Mouse (Mus musculus): Measurements from ENCODE around the gene Orai1. TPM values are rescaled to one million over a fixed set of nuclear protein-coding genes. Genes with fewer than 3 reads are reported as not detected.
A peak's percentile ranks its signal among the peaks of the same experiment; 100 is the strongest.

Orai1 gene
- polyA plus RNA-seq, 1 experiment, result 133 TPM

DNA sequence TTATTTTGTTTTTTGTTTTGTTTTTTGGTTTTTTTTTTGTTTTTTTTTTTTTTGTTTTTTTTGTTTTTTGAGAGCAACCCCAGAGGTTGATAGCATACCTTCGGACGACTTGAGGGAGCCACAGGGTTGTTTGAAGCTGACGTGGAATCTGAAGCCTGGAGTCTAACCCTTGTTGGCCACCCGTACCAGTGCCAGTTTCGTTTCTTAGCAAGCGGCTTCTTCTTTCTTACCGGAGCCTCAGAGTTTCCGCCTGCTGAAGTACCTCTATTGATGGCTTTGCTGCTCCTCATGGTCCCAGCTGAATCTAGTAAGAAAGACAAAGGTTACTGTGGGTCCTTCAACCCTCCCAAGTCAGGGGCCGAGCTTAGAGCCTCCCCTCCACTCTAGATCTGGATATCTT is 3.2 kb upstream of the Orai1 start:
- Histone ChIP-seq H3K27me3 (ENCODE audit: control insufficient read depth, insufficient read depth, low read length) (no peaks in the 10 kb centered on the region), H3K4me3 (ENCODE audit: low read depth, low read length) (no peak overlapping the region), H3K27ac (ENCODE audit: insufficient read depth, low read depth, low read length) (no peak overlapping the region), H3K4me1 (ENCODE audit: control insufficient read depth, insufficient read depth, insufficient read length, low read length) (peaks cover 7% of the 10 kb centered on the region; the same call in 1 of the 2 replicates), H3K36me3 (ENCODE audit: control insufficient read depth, insufficient read depth, low read length) (no peaks in the 10 kb centered on the region)
- 98% methylated on average over 9 of the region's 9 CpGs for WGBS
- TF ChIP-seq CTCF (IDR thresholded peaks at IDR 0.05; ENCODE audit: extremely low read depth, insufficient read length, insufficient replicate concordance, low read depth, low read length), result no peak
- no peak for TF ChIP-seq POLR2A (IDR thresholded peaks at IDR 0.05; ENCODE audit: low read depth, low read length)

GRCm38 (mm10) chr5:123013599-123014315 is 1.1 kb upstream of the Orai1 start:
- no peak overlapping the region for H3K4me3 ChIP-seq (ENCODE audit: low read depth, low read length)
- H3K27me3 ChIP-seq (ENCODE audit: control insufficient read depth, insufficient read depth, low read length), result no peaks in the 10 kb centered on the region
- no peak for TF ChIP-seq POLR2A (IDR thresholded peaks at IDR 0.05; ENCODE audit: low read depth, low read length)
- peak; percentile 65; the same call in 1 of the 2 replicates for TF ChIP-seq CTCF (IDR thresholded peaks at IDR 0.05; ENCODE audit: extremely low read depth, insufficient read length, insufficient replicate concordance, low read depth, low read length)
- H3K4me1 ChIP-seq (ENCODE audit: control insufficient read depth, insufficient read depth, insufficient read length, low read length), result peaks cover 15% of the 10 kb centered on the region; the same call in 1 of the 2 replicates
- no peaks in the 10 kb centered on the region for H3K36me3 ChIP-seq (ENCODE audit: control insufficient read depth, insufficient read depth, low read length)
- H3K27ac ChIP-seq (ENCODE audit: insufficient read depth, low read depth, low read length), result peak overlapping the region; percentile 40
- 30% methylated on average over 9 of the region's 9 CpGs for WGBS

DNA sequence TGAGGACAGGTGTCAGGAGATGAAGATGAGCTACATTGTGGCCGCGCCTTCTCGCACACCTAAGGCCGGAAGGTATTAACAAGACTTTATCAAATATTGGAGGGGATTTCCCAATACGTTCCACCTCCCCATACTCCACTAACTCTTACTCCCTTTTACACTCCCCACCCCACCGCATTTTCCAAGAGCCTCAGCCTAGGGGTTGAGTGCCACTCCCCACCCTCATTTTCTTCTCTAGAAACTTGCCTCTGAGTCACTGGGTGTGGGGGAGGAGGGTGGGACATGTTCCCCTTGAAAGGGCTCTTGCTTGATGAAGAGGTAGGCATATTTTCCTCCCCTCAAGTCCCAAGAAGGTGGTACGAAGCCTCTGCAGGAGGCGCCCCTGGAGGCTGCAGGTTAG is 1.0 kb downstream of the Orai1 start:
- 11% methylated on average over 8 of the region's 8 CpGs for WGBS
- TF ChIP-seq CTCF (IDR thresholded peaks at IDR 0.05; ENCODE audit: extremely low read depth, insufficient read length, insufficient replicate concordance, low read depth, low read length), result peak; percentile 23; the same call in 1 of the 2 replicates
- no peak for TF ChIP-seq POLR2A (IDR thresholded peaks at IDR 0.05; ENCODE audit: low read depth, low read length)
- H3K27me3 ChIP-seq (ENCODE audit: control insufficient read depth, insufficient read depth, low read length), result no peaks in the 10 kb centered on the region
- peak overlapping the region; percentile 86 for H3K27ac ChIP-seq (ENCODE audit: insufficient read depth, low read depth, low read length)
- H3K4me3 ChIP-seq (ENCODE audit: low read depth, low read length), result peak overlapping the region; percentile 80
- H3K36me3 ChIP-seq (ENCODE audit: control insufficient read depth, insufficient read depth, low read length), result 0 out of 2 replicates have a peak, but pooled peaks cover 1% of the 10 kb centered on the region
- peaks cover 17% of the 10 kb centered on the region; the same call in 1 of the 2 replicates for H3K4me1 ChIP-seq (ENCODE audit: control insufficient read depth, insufficient read depth, insufficient read length, low read length)

- H3K4me1 ChIP-seq (ENCODE audit: control insufficient read depth, insufficient read depth, insufficient read length, low read length), result peaks cover 19% of the 10 kb centered on the region
- 0 out of 2 replicates have a peak, but pooled peaks cover 1% of the 10 kb centered on the region for H3K36me3 ChIP-seq (ENCODE audit: control insufficient read depth, insufficient read depth, low read length)
- no peak overlapping the region for H3K27ac ChIP-seq (ENCODE audit: insufficient read depth, low read depth, low read length)
- no peak for TF ChIP-seq POLR2A (IDR thresholded peaks at IDR 0.05; ENCODE audit: low read depth, low read length)
- no peak for TF ChIP-seq CTCF (IDR thresholded peaks at IDR 0.05; ENCODE audit: extremely low read depth, insufficient read length, insufficient replicate concordance, low read depth, low read length)
- H3K27me3 ChIP-seq (ENCODE audit: control insufficient read depth, insufficient read depth, low read length), result no peaks in the 10 kb centered on the region
- no peak overlapping the region for H3K4me3 ChIP-seq (ENCODE audit: low read depth, low read length)
- 41% methylated on average over 4 of the region's 4 CpGs for WGBS
Measured at GRCm38 (mm10) chr5:123017504-123017903, 2.6 kb downstream of the Orai1 start.

- no peak for TF ChIP-seq CTCF (IDR thresholded peaks at IDR 0.05; ENCODE audit: extremely low read depth, insufficient read length, insufficient replicate concordance, low read depth, low read length)
- TF ChIP-seq POLR2A (IDR thresholded peaks at IDR 0.05; ENCODE audit: low read depth, low read length), result no peak
- no peaks in the 10 kb centered on the region for H3K27me3 ChIP-seq (ENCODE audit: control insufficient read depth, insufficient read depth, low read length)
- H3K27ac ChIP-seq (ENCODE audit: insufficient read depth, low read depth, low read length), result peak overlapping the region; percentile 32
- H3K36me3 ChIP-seq (ENCODE audit: control insufficient read depth, insufficient read depth, low read length), result 0 out of 2 replicates have a peak, but pooled peaks cover 1% of the 10 kb centered on the region
- no peak overlapping the region for H3K4me3 ChIP-seq (ENCODE audit: low read depth, low read length)
- H3K4me1 ChIP-seq (ENCODE audit: control insufficient read depth, insufficient read depth, insufficient read length, low read length), result peaks cover 13% of the 10 kb centered on the region
- whole genome bisulfite sequencing, result 64% methylated on average over 10 of the region's 10 CpGs
Measured at GRCm38 (mm10) chr5:123019336-123020016, 4.6 kb downstream of the Orai1 start.

DNA sequence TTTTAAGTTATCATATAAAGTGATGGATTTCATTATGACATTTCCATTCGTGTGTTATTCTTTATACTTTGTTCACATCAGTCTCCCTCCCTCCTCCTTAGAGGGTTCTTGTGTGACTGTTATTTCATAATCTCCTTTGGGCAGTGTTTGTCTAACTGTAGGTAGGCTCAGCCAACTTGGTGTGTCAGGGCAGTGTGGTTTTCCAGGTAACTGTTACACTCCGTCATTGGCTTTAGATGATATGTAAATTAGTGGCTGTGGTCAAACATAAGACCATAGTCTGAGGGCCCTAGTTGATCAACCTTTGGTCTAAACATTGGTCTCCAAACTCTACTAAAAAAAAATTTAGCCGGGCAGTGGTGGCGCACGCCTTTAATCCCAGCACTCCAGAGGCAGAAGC is 5.6 kb downstream of the Orai1 start:
- 86% methylated on average over 5 of the region's 5 CpGs for WGBS
- TF ChIP-seq CTCF (IDR thresholded peaks at IDR 0.05; ENCODE audit: extremely low read depth, insufficient read length, insufficient replicate concordance, low read depth, low read length) (no peak), POLR2A (IDR thresholded peaks at IDR 0.05; ENCODE audit: low read depth, low read length) (no peak)
- Histone ChIP-seq H3K27ac (ENCODE audit: insufficient read depth, low read depth, low read length) (no peak overlapping the region), H3K4me3 (ENCODE audit: low read depth, low read length) (no peak overlapping the region), H3K27me3 (ENCODE audit: control insufficient read depth, insufficient read depth, low read length) (no peaks in the 10 kb centered on the region), H3K36me3 (ENCODE audit: control insufficient read depth, insufficient read depth, low read length) (0 out of 2 replicates have a peak, but pooled peaks cover 1% of the 10 kb centered on the region), H3K4me1 (ENCODE audit: control insufficient read depth, insufficient read depth, insufficient read length, low read length) (peaks cover 15% of the 10 kb centered on the region)

DNA sequence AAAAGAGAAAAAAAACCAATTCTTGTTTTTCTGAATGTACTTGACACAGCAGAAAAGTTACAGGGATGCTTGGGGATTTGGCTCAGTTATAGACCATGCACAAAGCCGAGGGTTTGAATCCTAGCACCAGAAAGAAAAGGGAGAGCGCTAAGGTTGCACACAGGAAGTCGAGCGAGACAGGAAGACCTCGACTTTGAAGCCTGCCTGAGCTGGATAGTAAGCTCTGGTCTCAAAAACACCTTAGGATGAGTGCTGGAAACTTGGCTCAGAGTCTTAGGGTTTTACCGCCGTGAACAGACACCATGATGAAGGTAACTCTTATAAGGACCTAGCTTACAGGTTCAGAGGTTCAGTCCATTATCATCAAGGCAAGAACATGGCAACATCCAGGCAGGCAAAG is 6.6 kb downstream of the Orai1 start:
- WGBS, result 85% methylated on average over 7 of the region's 7 CpGs
- Histone ChIP-seq H3K27ac (ENCODE audit: insufficient read depth, low read depth, low read length) (no peak overlapping the region), H3K36me3 (ENCODE audit: control insufficient read depth, insufficient read depth, low read length) (0 out of 2 replicates have a peak, but pooled peaks cover 1% of the 10 kb centered on the region), H3K4me1 (ENCODE audit: control insufficient read depth, insufficient read depth, insufficient read length, low read length) (peaks cover 19% of the 10 kb centered on the region), H3K27me3 (ENCODE audit: control insufficient read depth, insufficient read depth, low read length) (no peaks in the 10 kb centered on the region), H3K4me3 (ENCODE audit: low read depth, low read length) (no peak overlapping the region)
- TF ChIP-seq CTCF (IDR thresholded peaks at IDR 0.05; ENCODE audit: extremely low read depth, insufficient read length, insufficient replicate concordance, low read depth, low read length) (no peak), POLR2A (IDR thresholded peaks at IDR 0.05; ENCODE audit: low read depth, low read length) (no peak)

All from small intestine, adult 2 months (tissue).